Mouse (Mus musculus) fibroblast of lung, adult 2 months (primary cell): Measurements from ENCODE around the gene Rasal2.

Experiments used
- DNase-seq: peaks from one replicate; pipeline ENCODE4 v3.0.0-alpha.2; 2011; ENCODE audit warnings: low read depth

Gene Rasal2

DNA sequence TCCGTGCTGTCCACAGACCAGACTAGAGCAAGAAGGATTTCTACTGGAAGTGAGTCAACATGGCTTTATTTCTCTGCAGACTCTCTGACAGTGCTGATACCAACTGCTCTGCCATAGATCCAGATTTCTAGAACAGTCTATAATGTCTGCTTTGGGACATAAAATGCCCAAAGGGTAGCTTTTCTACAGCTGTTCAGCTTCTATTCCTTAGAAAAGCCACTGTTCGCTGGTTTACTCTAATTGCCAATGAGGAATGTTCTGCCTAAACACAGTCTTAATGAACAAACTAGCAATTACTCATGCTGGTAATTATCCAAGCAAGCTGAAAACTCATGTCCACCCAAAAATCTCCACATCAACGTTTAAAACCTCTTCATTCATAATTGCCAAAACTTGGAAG is 77.6 kb downstream of the Rasal2 start:
- DNase-seq = no peak

- DNase-seq = no peak
These were observed 84.3 kb downstream of the Rasal2 start for GRCm38 (mm10) chr1:157328068-157328467.

DNA sequence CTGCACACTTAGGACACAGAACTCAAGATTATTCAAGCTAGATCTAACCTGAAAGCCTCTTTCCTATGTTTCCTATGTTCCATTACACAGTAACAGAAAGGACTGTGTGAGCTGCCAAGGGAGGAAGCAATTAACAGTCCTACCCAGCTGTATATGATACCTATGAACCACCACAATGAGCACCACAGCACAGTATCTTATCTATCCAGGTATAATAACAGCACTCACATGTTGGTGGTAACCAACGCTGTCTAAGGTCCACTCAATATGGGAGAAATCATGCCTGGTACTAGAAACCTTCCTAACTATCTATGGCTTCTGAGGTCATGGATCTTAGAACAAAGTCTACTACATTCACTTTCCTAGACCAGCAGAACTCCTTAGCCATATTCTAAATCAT is 89.3 kb downstream of the Rasal2 start:
- no peak for DNase-seq

- DNase-seq = no peak
These were observed 93.5 kb downstream of the Rasal2 start for GRCm38 (mm10) chr1:157318896-157319295.

DNA sequence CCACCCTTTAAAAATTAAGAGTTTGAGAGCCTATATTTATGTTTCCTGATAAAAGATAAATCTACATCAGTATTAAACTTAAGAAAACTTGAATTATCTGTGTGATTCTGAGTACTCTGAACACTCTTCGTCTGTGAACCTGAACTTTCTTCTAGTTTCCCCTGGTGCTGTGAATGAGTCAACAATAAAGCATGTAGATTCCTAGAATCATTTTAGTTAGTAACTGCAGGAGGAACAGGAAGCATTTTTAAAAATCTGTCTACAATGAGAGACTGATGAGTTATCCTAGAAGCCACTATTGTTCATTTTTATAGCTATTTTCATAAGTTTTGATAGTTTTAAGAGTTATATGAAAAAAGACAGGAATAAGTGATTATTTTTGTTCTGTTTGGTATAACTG is 111.1 kb downstream of the Rasal2 start:
- no peak for DNase-seq

DNA sequence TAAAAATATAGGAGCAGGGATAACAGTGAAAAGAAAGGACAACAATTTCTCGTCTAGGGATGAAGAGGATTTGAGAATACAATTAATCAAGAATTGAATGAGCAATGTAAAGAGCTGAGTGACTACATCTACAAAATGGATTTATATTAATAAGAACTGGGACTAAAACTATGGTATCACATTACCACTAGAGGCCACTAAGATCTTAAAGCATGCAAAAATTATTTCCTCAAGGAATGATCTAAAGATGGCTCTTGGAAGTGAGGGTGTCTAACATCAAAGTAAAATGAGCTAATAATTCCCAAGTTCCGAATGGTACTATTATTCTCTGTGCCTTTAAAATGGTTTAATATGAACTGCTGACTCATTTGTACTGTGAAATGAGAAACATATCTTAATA is 112.8 kb downstream of the Rasal2 start:
- no peak for DNase-seq

DNA sequence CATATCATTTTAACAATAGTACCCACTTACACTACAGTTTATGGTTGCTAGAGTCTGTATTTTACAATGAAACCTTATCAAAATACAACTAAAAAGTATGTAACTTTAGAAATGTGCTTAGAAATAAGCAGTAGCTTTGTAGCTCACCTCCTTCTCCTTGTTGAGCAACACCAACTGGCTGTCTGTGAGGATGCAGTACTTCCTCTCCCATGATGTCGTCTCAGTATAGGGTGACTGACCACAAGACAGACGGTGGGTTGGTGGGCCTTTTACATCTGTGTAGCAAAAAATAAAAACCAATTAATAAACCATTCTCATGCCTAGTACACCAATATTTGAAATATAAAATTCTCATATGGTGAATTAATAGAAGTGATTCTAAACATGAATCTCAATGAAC is 113.4 kb downstream of the Rasal2 start:
- DNase-seq = no peak

- no peak for DNase-seq
These were observed 115.3 kb downstream of the Rasal2 start for GRCm38 (mm10) chr1:157297137-157297536.

DNA sequence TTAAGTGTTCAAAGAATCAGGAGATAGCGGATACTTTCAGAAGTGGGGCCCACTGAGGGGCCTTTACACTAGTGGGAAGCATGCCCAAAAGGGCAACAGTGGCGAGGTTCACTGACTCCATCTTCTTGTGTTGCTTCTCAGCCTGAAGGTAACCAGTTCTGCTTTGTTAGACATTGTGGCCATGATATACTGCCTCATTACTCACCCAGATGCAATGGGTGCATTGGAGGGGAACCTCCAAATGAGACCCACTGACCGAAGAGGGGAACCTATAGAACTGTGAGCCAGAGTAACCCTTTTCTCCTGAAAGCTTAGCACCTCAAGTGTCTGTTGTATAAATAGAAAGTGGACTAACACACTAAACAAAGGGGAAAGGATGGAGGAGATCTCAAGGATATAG is 116.5 kb downstream of the Rasal2 start:
- no peak for DNase-seq

- DNase-seq = no peak
These were observed 122.2 kb downstream of the Rasal2 start for GRCm38 (mm10) chr1:157290173-157290572.

- DNase-seq = no peak
These were observed 123.1 kb downstream of the Rasal2 start for GRCm38 (mm10) chr1:157289251-157289650.

DNA sequence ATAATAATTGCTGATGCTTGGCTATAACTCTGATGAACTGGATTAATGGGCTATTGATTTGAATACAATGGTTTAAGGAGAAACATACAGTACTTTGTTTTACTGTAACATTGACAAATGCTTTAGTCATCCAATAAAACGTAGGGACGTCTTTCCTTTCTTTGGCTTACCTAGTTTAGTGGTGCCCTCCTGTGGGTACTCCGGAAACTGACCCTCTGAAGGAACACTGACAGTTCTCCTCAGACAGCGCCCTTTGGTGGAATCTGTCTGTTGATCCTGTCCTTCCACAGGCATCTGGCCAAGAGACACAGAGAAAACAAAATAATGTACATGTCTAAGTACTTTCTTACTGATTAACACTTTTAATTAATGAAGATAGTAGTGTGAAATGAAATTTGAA is 125.8 kb downstream of the Rasal2 start:
- no peak for DNase-seq

DNA sequence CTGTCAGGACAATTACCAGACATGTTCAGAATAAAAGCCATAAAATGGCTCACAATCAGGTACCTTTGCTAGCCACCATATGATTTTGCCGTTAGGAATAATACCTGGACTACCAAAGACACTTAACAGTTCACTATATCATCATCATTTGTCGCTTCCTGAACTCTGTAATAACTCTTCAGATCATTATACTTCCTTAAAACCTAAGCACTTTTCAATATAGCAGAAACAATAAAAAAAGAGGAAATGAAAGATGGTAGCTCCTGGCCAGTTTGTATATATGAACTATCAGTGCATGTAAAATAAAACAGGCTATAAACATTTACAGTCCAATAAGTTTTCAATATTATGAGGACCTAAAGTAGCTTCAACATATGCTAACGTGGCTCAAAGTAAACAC is 127.0 kb downstream of the Rasal2 start:
- DNase-seq = no peak

DNA sequence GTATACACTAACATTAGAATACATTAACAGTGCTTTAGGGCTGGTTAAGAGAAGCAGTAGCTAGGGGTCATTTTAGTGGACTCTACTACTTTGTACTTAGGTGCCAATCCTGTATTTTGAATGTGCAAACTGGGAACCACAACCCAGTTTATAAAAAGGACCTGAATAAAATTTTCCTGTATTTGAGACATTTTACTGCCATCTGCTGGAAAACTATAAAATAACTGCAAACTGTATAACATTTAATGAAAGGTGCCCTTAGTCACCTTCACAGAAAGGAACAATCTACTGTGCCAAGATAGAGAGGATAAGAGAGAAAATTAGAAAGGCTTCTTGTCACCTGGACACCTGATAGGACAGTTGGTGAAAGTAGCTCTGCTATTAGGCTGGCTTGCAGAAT is 131.6 kb downstream of the Rasal2 start:
- DNase-seq = no peak

GRCm38 (mm10) chr1:157275672-157276307 is 136.6 kb downstream of the Rasal2 start:
- no peak for DNase-seq

- no peak for DNase-seq
These were observed 144.5 kb downstream of the Rasal2 start for GRCm38 (mm10) chr1:157267894-157268293.

DNA sequence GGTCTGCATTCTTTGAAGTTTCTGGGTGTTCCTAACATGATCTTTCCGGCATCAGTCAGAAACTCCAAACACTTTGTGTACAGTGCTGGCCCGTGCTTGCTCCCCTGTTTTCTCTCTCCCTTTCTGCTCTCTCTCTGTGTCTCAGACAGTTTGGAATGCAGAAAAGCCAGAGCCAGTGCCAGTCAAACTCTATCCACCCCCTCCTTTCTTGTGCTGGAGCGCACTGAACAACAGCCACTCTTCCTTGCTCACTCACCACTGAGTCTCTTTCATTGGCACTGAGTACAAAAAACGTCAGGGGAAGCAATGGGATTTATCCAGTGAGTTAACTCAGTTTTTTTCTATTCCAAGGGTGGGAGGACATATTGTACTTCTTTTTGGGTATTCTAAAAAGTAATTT is 155.8 kb downstream of the Rasal2 start:
- peak; percentile 76 for DNase-seq

DNA sequence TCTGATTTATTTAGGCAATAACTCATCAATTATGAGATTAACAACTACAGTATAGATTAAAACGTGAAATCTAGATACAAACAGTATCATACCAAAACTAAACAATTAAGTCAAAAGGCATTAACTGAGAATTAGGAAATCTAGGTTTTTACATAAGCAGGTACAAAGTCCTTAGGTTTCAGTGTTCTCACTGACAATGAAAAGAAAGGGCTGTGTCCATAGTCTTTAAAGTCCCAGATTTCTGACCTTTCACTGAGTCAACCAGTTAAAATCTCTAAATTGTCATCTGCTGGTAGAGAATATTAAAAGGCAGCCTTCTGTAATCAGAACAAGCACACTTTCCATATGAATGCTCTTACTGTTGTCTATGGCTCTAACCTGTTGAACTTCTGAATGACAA is 156.6 kb downstream of the Rasal2 start:
- DNase-seq = no peak

GRCm38 (mm10) chr1:157253600-157254490 is 158.6 kb downstream of the Rasal2 start:
- DNase-seq = no peak

DNA sequence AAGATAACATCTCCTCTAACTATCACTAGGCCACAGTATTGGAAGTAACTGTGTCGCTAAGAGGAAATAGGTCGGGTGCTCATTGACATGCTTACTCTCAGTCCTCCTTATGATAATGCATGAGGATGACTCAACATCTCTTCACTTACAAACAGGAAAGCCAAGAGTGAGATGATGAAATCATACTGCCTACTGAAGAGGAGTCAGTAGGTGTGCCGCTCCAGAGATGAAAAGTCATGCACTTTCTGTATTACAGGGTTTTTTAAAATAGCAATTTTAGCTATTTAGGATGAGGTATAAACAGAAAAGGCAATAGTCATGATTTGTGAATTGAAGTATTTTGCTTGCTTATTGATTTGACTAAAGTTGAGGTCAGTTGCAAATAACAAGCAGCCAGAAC is 164.3 kb downstream of the Rasal2 start:
- no peak for DNase-seq

DNA sequence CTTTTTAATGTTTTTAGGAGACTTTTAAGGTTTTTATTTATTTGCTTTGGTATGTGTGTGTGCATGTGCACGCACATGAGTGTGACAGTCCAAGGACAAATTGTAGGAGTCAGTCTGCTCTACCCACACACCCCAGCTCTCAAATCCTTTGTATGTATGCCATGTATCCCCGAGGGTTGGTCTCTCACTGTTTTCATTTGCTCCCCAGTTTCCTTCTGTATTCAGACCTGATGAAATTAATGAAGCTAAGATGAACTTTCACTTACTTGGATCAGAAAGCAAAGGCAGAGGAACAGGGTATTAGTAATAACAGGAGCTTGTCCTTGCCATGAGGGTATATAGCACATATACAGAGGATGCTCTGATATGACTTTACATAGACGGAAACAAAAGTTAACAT is 165.1 kb downstream of the Rasal2 start:
- DNase-seq = no peak

DNA sequence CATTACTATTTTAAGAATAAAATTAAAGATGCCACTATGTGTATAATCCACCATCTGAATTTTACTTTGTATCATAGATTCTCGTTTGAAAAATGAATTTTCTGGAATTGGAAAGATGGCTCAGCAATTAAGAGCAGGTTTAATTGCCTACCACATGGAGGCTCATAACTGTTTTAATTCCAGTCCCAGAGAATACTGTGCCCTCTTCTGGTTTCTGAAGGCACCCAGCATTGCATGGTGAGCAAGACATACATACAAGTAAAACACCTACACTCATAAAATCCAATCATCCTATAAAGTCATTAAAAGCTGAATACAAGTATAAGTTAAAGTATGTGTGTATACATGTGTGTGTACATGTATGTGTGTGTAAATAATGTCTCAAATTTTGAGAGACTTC is 165.6 kb downstream of the Rasal2 start:
- no peak for DNase-seq

GRCm38 (mm10) chr1:157244453-157244790 is 168.0 kb downstream of the Rasal2 start:
- no peak for DNase-seq
